Mouse (Mus musculus) MEL (cell line): ENCODE results near the gene Gm136. TPM values are rescaled to one million over a fixed set of nuclear protein-coding genes. Genes with fewer than 3 reads are reported as not detected.

Source experiments
- DNase-seq: peaks from one replicate; pipeline ENCODE4 v3.0.0; 2011; ENCODE audit warnings: low read depth, low spot score
- H3K27ac ChIP-seq: 2 replicates; pipeline ENCODE4 v1.5.1; 2012; ENCODE audit warnings: low read depth, mild to moderate bottlenecking, control low read depth, low read length, moderate library complexity; ENCODE audit not compliant: control insufficient read depth
- H3K27me3 ChIP-seq, 2 experiments: fragments of 150-350 bp in 1 of 2; sonication (generic) in 1 of 2; 2 replicates each; pipeline ENCODE4 v1.6.1; 2012; ENCODE audit warnings: low read length in 2 of 2, mild to moderate bottlenecking in 2 of 2, improper control_type of control experiment in 1 of 2, moderate library complexity in 1 of 2; ENCODE audit not compliant: insufficient read depth in 2 of 2, control insufficient read depth in 1 of 2
- H3K36me3 ChIP-seq, 2 experiments: 2 replicates each; pipeline ENCODE4 v1.6.1; 2012 to 2014; ENCODE audit warnings: low read length in 2 of 2, improper control_type of control experiment in 1 of 2, inconsistent platforms in 1 of 2, mild to moderate bottlenecking in 1 of 2; ENCODE audit not compliant: insufficient read depth in 2 of 2, control insufficient read depth in 1 of 2
- H3K4me1 ChIP-seq, 2 experiments: fragments of 150-350 bp in 1 of 2; sonication (generic) in 1 of 2; 2 replicates each; pipeline ENCODE4 v1.6.1; 2012; ENCODE audit warnings: low read length in 2 of 2, improper control_type of control experiment in 1 of 2, mild to moderate bottlenecking in 1 of 2; ENCODE audit not compliant: insufficient read depth in 2 of 2, control insufficient read depth in 1 of 2
- H3K4me3 ChIP-seq, 2 experiments: fragments of 150-350 bp in 1 of 2; sonication (generic) in 1 of 2; 2 replicates each; pipeline ENCODE4 v1.5.1; 2012; ENCODE audit warnings: low read depth in 2 of 2, low read length in 2 of 2, mild to moderate bottlenecking in 2 of 2, moderate library complexity in 2 of 2, control low read depth in 1 of 2, improper control_type of control experiment in 1 of 2; ENCODE audit not compliant: control insufficient read depth in 1 of 2, insufficient read depth in 1 of 2
- H3K79me2 ChIP-seq: 2 replicates; pipeline ENCODE4 v1.6.1; 2012; ENCODE audit warnings: mild to moderate bottlenecking, low read length, moderate library complexity; ENCODE audit not compliant: control insufficient read depth, poor library complexity, insufficient read depth
- H3K9ac ChIP-seq: 2 replicates; pipeline ENCODE4 v1.6.1; 2012; ENCODE audit warnings: low read depth, mild to moderate bottlenecking, control low read depth, low read length, moderate library complexity; ENCODE audit not compliant: control insufficient read depth, poor library complexity, severe bottlenecking
- H3K9me3 ChIP-seq: fragments of 150-350 bp; sonication (generic); replicated peaks from 2 replicates; pipeline ENCODE4 v1.6.1; 2012; ENCODE audit warnings: mild to moderate bottlenecking, low read length, improper control_type of control experiment, moderate library complexity; ENCODE audit not compliant: insufficient read depth
- CTCF ChIP-seq, 3 experiments: IDR thresholded peaks in 2 of 3; conservative IDR thresholded peaks in 1 of 3; 2 replicates each; pipeline ENCODE4 v1.5.1; 2011 to 2012; ENCODE audit warnings: low read length in 3 of 3, low read depth in 2 of 3, mild to moderate bottlenecking in 2 of 3, improper control_type of control experiment in 1 of 3, inconsistent platforms in 1 of 3, mixed read lengths in 1 of 3, moderate library complexity in 1 of 3; ENCODE audit not compliant: control insufficient read depth in 1 of 3, insufficient read depth in 1 of 3, poor library complexity in 1 of 3, severe bottlenecking in 1 of 3
- ETS1 ChIP-seq: IDR thresholded peaks from 2 replicates; pipeline ENCODE4 v1.6.1; 2012; ENCODE audit warnings: low read depth, mild to moderate bottlenecking, inconsistent platforms, low read length, improper control_type of control experiment, moderate library complexity
- MEF2A ChIP-seq: IDR thresholded peaks from 2 replicates; pipeline ENCODE4 v1.6.1; 2014; ENCODE audit warnings: low read depth, mild to moderate bottlenecking, inconsistent platforms, low read length, improper control_type of control experiment; ENCODE audit not compliant: poor library complexity, insufficient replicate concordance, severe bottlenecking; ENCODE audit errors: extremely low read depth
- MYC ChIP-seq: IDR thresholded peaks from 2 replicates; pipeline ENCODE4 v1.6.1; 2011; ENCODE audit warnings: low read depth, mild to moderate bottlenecking, low read length, improper control_type of control experiment, moderate library complexity
- POLR2AphosphoS5 ChIP-seq: IDR thresholded peaks from 2 replicates; pipeline ENCODE4 v1.6.1; 2012; ENCODE audit warnings: low read depth, borderline replicate concordance, mild to moderate bottlenecking, inconsistent platforms, low read length, moderate library complexity, mixed read lengths
- RAD21 ChIP-seq: IDR thresholded peaks from 2 replicates; pipeline ENCODE4 v1.6.1; 2011; ENCODE audit warnings: mild to moderate bottlenecking, low read depth, low read length, improper control_type of control experiment
- RCOR1 ChIP-seq: IDR thresholded peaks from 2 replicates; pipeline ENCODE4 v1.6.1; 2012; ENCODE audit warnings: low read depth, mild to moderate bottlenecking, inconsistent platforms, low read length, improper control_type of control experiment
- SMC3 ChIP-seq: IDR thresholded peaks from 2 replicates; pipeline ENCODE4 v1.6.1; 2011; ENCODE audit warnings: low read depth, low read length, improper control_type of control experiment
- TCF12 ChIP-seq: IDR thresholded peaks from 2 replicates; pipeline ENCODE4 v1.6.1; 2014; ENCODE audit warnings: low read depth, mild to moderate bottlenecking, inconsistent platforms, low read length, improper control_type of control experiment, moderate library complexity
- UBTF ChIP-seq: IDR thresholded peaks from 2 replicates; pipeline ENCODE4 v1.6.1; 2012; ENCODE audit warnings: low read depth, mild to moderate bottlenecking, inconsistent platforms, low read length, improper control_type of control experiment, moderate library complexity, borderline replicate concordance; ENCODE audit not compliant: insufficient read depth
- ZC3H11A ChIP-seq: IDR thresholded peaks from 2 replicates; pipeline ENCODE4 v1.6.1; 2012; ENCODE audit warnings: low read depth, mild to moderate bottlenecking, inconsistent platforms, low read length, improper control_type of control experiment
- polyA plus RNA-seq, 2 experiments: library from polyadenylated mRNA; stranded (reverse) in 1 of 2; unstranded in 1 of 2; fragments of >175 nt in 1 of 2; fragments of >200 nt in 1 of 2; gene quantifications; 2 replicates each; pipeline versions ENCODE4 v1.2.1 to v1.2.4; 2012; ENCODE audit warnings: low replicate concordance in 2 of 2, low read depth in 1 of 2; ENCODE audit not compliant: insufficient read length in 2 of 2, insufficient read depth in 1 of 2, missing spikeins in 1 of 2
- total RNA-seq: library from RNA; depleted of rRNA; stranded (reverse); fragments of 300-350 nt; gene quantifications from 2 replicates; pipeline ENCODE4 v1.2.3, GENCODE M21; 2012

Gm136 gene
- total and polyA plus RNA-seq, 3 experiments: not detected

DNA sequence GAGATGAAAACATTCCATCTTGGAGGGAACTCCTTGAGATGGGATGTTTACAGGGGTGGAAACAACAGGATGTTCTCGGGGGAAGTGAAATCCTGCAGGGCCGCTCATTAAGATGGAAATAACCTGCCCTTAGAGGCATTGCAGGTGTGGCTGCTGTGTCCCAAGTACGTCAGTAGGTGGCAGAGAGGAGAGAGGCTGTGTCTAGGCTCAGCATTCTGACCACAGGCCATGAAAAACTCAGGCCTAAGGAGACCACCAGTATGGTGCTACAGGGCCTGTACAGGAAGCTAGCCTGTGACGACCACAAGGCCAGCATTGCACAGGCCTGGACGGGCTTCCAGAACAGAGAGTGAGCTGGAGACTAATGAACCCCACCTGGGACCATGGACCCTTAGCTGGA, 28.8 kb upstream of the Gm136 start:
- no peak for DNase-seq
- Histone ChIP-seq H3K9me3 (no peaks in the 10 kb centered on the region), H3K79me2 (no peaks in the 10 kb centered on the region), H3K4me3 (no peak overlapping the region), H3K27me3 (no peaks in the 10 kb centered on the region), H3K4me1 (peaks cover 0 to 3% of the 10 kb centered on the region in 2 experiments; a peak in 1 of 4 replicates), H3K36me3 (no peaks in the 10 kb centered on the region), H3K27ac (no peak overlapping the region), H3K9ac (no peak overlapping the region)
- TF ChIP-seq UBTF (no peak), ZC3H11A (0 out of 2 replicates have a peak, but pooled peaks have one; percentile 9), RAD21 (peak; percentile 20), TCF12 (no peak), ETS1 (no peak), CTCF (IDR thresholded peaks at IDR 0.05 in 2 of 3, conservative IDR thresholded peaks at IDR 0.05 in 1 of 3; ENCODE audit: control insufficient read depth in 1 of 3, insufficient read depth in 1 of 3, low read depth in 2 of 3, low read length in 3 of 3, poor library complexity in 1 of 3, severe bottlenecking in 1 of 3) (peak in 2 of 3 experiments; percentile 42 to 47), SMC3 (peak; percentile 51), MYC (no peak)

DNA sequence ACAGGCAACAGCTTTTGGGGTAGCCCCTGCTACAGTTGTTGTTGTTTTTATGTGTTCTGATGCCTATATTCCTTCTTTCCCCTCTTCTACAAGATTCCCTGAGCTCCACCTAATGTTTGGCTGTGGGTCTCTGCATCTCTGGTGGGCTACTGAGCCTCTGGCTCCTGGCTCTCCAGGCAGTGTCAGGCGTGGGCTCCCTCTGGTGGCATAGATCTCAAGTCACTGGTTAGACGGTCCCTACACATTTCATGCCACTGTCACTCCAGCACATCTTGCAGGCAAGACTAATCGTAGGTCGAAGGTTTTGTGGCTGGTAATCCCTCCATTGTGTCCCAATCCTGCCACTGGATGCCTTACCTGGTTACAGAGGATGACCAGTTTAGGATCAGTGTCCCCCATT, 26.7 kb upstream of the Gm136 start:
- H3K9ac ChIP-seq: no peak overlapping the region
- no peaks in the 10 kb centered on the region for H3K27me3 ChIP-seq
- no peak overlapping the region for H3K27ac ChIP-seq
- peak; percentile 58 for DNase-seq
- H3K36me3 ChIP-seq: no peaks in the 10 kb centered on the region; a peak in 1 of 4 replicates
- H3K79me2 ChIP-seq: peaks cover 1% of the 10 kb centered on the region; the same call in 1 of the 2 replicates
- no peak overlapping the region for H3K4me3 ChIP-seq
- H3K4me1 ChIP-seq: peaks cover 0 to 3% of the 10 kb centered on the region in 2 experiments; a peak in 2 of 4 replicates
- no peaks in the 10 kb centered on the region for H3K9me3 ChIP-seq
- TF ChIP-seq RAD21 (peak; percentile 42), RCOR1 (no peak), POLR2AphosphoS5 (no peak), MEF2A (no peak), SMC3 (peak; percentile 47), CTCF (IDR thresholded peaks at IDR 0.05 in 2 of 3, conservative IDR thresholded peaks at IDR 0.05 in 1 of 3; ENCODE audit: control insufficient read depth in 1 of 3, insufficient read depth in 1 of 3, low read depth in 2 of 3, low read length in 3 of 3, poor library complexity in 1 of 3, severe bottlenecking in 1 of 3) (peak; percentile 27 to 54 (median 50); a peak in 5 of 6 replicates)
